Mouse (Mus musculus) liver, adult 2 months (tissue): ENCODE data around the gene Iqsec3. TPM values are rescaled to one million over a fixed set of nuclear protein-coding genes. Genes with fewer than 3 reads are reported as not detected.

ENCODE experiments used
- DNase-seq: peaks from one replicate; pipeline ENCODE4 v3.0.0-alpha.2; 2011; ENCODE audit warnings: low read depth, low spot score; ENCODE audit errors: extremely low read depth
- H3K27ac ChIP-seq: fragments of 200-500 bp; replicated peaks from 2 replicates; pipeline ENCODE4 v1.5.1; 2012; ENCODE audit warnings: low read depth, mild to moderate bottlenecking, control low read depth, inconsistent platforms, low read length; ENCODE audit not compliant: insufficient read depth
- H3K27me3 ChIP-seq: fragments of 200-500 bp; 2 replicates; pipeline ENCODE4 v1.6.1; 2012; ENCODE audit warnings: mild to moderate bottlenecking, moderate library complexity, low read length, inconsistent platforms; ENCODE audit not compliant: control insufficient read depth, insufficient read depth
- H3K36me3 ChIP-seq: fragments of 200-500 bp; 2 replicates; pipeline ENCODE4 v1.6.1; 2012; ENCODE audit warnings: low read length, inconsistent platforms; ENCODE audit not compliant: control insufficient read depth, insufficient read depth
- H3K4me1 ChIP-seq: fragments of 200-500 bp; 2 replicates; pipeline ENCODE4 v1.6.1; 2011; ENCODE audit warnings: low read length; ENCODE audit not compliant: control insufficient read depth, insufficient read depth
- H3K4me3 ChIP-seq: fragments of 200-500 bp; 2 replicates; pipeline ENCODE4 v1.5.1; 2011; ENCODE audit warnings: low read depth, mild to moderate bottlenecking, control low read depth, low read length, moderate library complexity; ENCODE audit not compliant: insufficient read depth
- H3K79me2 ChIP-seq: fragments of 200-500 bp; 2 replicates; pipeline ENCODE4 v1.6.1; 2012; ENCODE audit warnings: inconsistent platforms, mild to moderate bottlenecking, low read length, moderate library complexity; ENCODE audit not compliant: control insufficient read depth, insufficient read depth
- H3K9ac ChIP-seq: fragments of 200-500 bp; 2 replicates; pipeline ENCODE4 v1.6.1; 2012; ENCODE audit warnings: low read depth, mild to moderate bottlenecking, control low read depth, inconsistent platforms, low read length
- CTCF ChIP-seq: fragments of 200-500 bp; IDR thresholded peaks from 2 replicates; pipeline ENCODE4 v1.5.1; 2011; ENCODE audit warnings: low read depth, low read length, control low read depth
- POLR2A ChIP-seq: fragments of 200-500 bp; IDR thresholded peaks from 2 replicates; pipeline ENCODE4 v1.6.1; 2011; ENCODE audit warnings: low read length, control low read depth; ENCODE audit not compliant: insufficient read depth; ENCODE audit errors: extremely low read depth
- WGBS: fragments of 180-500 bp; shearing (Covaris S2); methylation state at CpG from one replicate; pipeline ENCODE4 v1.1.7; 2018; 5-methylcytosine and 5-hydroxymethylcytosine counted together
- polyA plus RNA-seq: library from polyadenylated mRNA; depleted of rRNA; stranded (reverse); fragments of >200 nt; gene quantifications from 2 replicates; pipeline ENCODE4 v1.2.3, GENCODE M21; 2012
- total RNA-seq: library from RNA; depleted of rRNA; stranded (reverse); fragments of >200 nt; gene quantifications from 2 replicates; pipeline ENCODE4 v1.2.3, GENCODE M21; 2014

Gene Iqsec3
- total and polyA plus RNA-seq, 2 experiments: not detected

GRCm38 (mm10) chr6:121510381-121510780, 36.9 kb upstream of the Iqsec3 start:
- H3K9ac ChIP-seq: no peak overlapping the region
- H3K27me3 ChIP-seq: no peaks in the 10 kb centered on the region
- H3K27ac ChIP-seq: no peak overlapping the region
- 87% methylated on average over 3 of the region's 3 CpGs for WGBS
- no peak for DNase-seq
- no peaks in the 10 kb centered on the region for H3K79me2 ChIP-seq
- H3K4me1 ChIP-seq: no peaks in the 10 kb centered on the region
- no peak overlapping the region for H3K4me3 ChIP-seq
- TF ChIP-seq CTCF (no peak), POLR2A (no peak)
- H3K36me3 ChIP-seq: no peaks in the 10 kb centered on the region

GRCm38 (mm10) chr6:121509871-121510270, 36.4 kb upstream of the Iqsec3 start:
- WGBS: 77% methylated on average over 7 of the region's 7 CpGs
- no peak for DNase-seq
- Histone ChIP-seq H3K4me3 (no peak overlapping the region), H3K4me1 (0 out of 2 replicates have a peak, but pooled peaks cover 4% of the 10 kb centered on the region), H3K36me3 (no peaks in the 10 kb centered on the region), H3K27ac (no peak overlapping the region), H3K79me2 (no peaks in the 10 kb centered on the region), H3K27me3 (no peaks in the 10 kb centered on the region), H3K9ac (no peak overlapping the region)
- no peak for TF ChIP-seq CTCF

- Histone ChIP-seq H3K79me2 (no peaks in the 10 kb centered on the region), H3K4me1 (0 out of 2 replicates have a peak, but pooled peaks cover 4% of the 10 kb centered on the region), H3K36me3 (no peaks in the 10 kb centered on the region), H3K27ac (no peak overlapping the region), H3K9ac (no peak overlapping the region), H3K27me3 (no peaks in the 10 kb centered on the region), H3K4me3 (no peak overlapping the region)
- DNase-seq: no peak
- 72% methylated on average over 5 of the region's 5 CpGs for WGBS
- TF ChIP-seq CTCF: no peak
- TF ChIP-seq POLR2A: no peak
These were observed 34.8 kb upstream of the Iqsec3 start for GRCm38 (mm10) chr6:121508266-121508665.

- Histone ChIP-seq H3K36me3 (no peaks in the 10 kb centered on the region), H3K27me3 (no peaks in the 10 kb centered on the region), H3K79me2 (no peaks in the 10 kb centered on the region), H3K4me1 (0 out of 2 replicates have a peak, but pooled peaks cover 4% of the 10 kb centered on the region), H3K9ac (no peak overlapping the region), H3K27ac (no peak overlapping the region), H3K4me3 (no peak overlapping the region)
- no peak for DNase-seq
- TF ChIP-seq CTCF: no peak
- no peak for TF ChIP-seq POLR2A
- 74% methylated on average over 3 of the region's 3 CpGs for WGBS
These were observed 27.7 kb upstream of the Iqsec3 start for GRCm38 (mm10) chr6:121501044-121501638.

DNA sequence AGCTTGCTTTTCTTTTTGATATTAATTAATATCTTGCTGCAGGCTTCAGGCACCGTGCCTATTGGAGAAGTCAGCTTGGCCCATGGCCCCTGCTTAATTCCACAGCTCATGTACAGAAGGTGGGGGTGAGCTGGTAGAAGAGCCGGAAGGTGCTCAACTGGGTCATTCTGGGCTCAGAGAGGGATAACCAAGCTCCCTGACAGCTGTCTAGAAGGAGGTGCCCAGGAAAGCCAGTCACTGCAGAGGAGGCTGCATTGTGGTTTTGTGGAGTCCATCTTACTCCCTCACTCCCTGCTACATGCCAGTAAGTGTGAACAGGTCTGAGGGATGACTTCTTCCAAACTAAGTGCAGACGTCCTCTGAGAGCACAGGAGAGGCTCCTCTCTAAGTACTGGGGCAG, 26.4 kb upstream of the Iqsec3 start:
- no peak overlapping the region for H3K9ac ChIP-seq
- H3K27ac ChIP-seq: no peak overlapping the region
- WGBS: 76% methylated on average over 3 of the region's 3 CpGs
- H3K4me1 ChIP-seq: no peaks in the 10 kb centered on the region
- H3K36me3 ChIP-seq: no peaks in the 10 kb centered on the region
- TF ChIP-seq POLR2A: no peak
- no peak for TF ChIP-seq CTCF
- H3K79me2 ChIP-seq: no peaks in the 10 kb centered on the region
- no peaks in the 10 kb centered on the region for H3K27me3 ChIP-seq
- no peak overlapping the region for H3K4me3 ChIP-seq
- DNase-seq: no peak

DNA sequence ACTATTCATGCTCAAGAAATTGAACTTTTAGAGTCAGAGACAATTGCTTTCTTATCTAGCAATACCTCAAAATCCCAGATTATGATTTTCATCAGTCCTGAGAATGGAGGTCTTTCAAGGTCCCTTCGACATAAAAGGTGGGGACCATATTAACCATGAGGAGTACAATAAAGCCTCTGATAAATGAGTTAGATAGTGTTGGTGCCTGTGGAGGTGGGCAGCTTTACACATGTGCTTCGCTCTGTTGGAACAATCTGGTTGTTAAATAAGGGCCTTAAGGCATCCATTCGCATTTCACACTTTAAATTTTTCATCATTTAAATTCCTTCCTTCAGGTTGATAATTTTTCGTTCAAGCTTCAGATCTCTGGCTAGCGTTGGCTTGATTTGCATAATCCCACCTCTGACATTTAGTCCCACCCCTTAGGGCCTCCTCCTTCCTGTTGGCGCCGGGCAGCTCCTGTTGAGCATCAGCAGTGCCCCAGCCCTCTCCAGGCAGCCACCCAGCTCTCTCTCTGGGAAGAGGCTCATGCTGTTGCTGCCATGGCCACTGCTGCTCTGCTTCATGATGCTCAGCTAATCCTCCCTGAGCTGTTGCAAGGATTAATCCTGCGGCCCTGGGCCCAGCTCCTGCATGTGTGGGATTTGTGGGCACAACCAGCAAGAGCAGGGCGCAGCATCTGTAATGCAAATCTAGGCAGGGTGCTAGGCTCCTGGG, 25.5 kb upstream of the Iqsec3 start:
- Histone ChIP-seq H3K79me2 (no peaks in the 10 kb centered on the region), H3K9ac (no peak overlapping the region), H3K36me3 (no peaks in the 10 kb centered on the region), H3K4me3 (no peak overlapping the region), H3K4me1 (no peaks in the 10 kb centered on the region), H3K27ac (no peak overlapping the region), H3K27me3 (no peaks in the 10 kb centered on the region)
- DNase-seq: no peak
- TF ChIP-seq CTCF (no peak), POLR2A (no peak)
- WGBS: 31% methylated on average over 9 of the region's 9 CpGs
